Mouse (Mus musculus) urinary bladder, postnatal 36 days (tissue): ENCODE data around the gene Pcbp2.
A peak's percentile ranks its signal among the peaks of the same experiment; 100 is the strongest.

Source experiments
- DNase-seq, 2 experiments: peaks; one replicate each; pipeline ENCODE4 v3.0.0; 2022; ENCODE audit warnings: low spot score in 2 of 2, mixed read lengths in 1 of 2

Pcbp2 gene

DNA sequence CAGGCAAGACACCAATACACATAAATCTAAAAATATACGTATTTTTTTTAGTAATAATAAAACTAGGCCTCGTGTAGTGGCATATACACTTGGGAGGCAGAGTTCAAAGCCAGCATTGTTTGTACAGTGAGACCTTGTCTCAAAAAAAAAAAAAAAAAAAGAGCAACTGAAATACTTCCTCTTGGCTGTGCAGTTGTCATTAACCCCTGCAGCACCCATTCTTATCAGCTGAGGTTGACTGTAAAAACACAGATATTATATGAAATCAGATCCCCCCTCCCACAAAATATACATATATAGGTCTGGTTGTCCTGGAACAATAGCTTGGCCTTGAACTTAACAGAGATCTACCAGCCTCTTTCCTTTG lies 36.1 kb downstream of the Pcbp2 start:
- no peak for DNase-seq

DNA sequence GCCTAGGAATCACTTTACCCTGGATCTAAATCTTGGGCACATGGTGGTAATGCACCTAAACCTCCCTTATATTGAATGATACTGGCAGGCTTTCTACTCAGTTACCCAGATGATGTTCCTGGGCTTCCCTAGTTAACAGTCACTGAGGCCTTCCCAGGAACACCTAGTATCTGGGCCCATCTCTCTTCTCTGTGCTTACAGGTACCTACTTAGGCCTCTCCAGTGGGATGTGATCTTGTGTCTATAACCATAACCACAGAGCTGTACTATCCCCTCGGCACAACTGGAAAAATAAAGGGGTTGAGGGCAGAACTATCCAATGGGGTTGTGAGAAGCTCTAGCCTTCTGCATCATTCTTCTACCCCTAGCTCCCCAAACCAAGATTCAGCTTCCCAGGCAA lies 36.5 kb downstream of the Pcbp2 start:
- no peak for DNase-seq

DNA sequence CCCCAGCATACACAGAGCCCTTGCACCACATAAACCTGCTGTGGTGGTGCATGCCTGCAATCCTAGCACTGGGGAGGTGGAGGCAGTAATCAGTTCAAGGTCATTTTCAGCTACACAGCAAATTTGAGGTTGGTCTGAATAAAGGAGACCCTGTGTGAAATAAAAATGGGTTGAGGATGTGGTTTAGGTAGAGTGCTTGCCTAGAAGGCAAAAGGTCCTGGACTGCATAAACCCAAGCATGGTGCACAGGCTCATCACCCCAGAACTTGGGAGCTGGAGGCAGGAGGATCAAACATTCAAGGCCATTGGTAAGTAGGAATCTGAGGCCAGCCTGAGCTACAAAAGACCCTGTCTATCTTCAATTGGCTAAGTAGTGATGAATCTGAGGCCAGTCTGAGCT lies 37.2 kb downstream of the Pcbp2 start:
- no peak for DNase-seq

DNA sequence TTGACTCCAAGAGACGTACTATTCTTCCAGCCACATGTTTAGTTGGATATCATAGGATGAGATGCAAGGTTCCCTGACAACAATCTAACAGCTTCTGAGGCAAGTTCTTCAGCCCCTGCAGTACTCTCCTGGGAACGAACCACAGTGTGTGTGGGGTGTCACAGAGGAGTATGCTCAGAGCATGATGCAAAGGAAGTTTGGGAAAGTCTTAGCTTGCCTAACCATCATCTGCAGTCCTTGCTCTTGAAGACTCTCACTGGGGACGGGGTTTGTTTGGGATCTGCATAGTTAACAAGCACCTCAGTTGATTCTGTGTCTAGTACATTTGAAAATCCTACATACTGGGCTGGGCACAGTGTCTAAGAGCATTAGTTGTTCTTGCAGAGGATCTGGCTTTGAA lies 38.0 kb downstream of the Pcbp2 start:
- no peak for DNase-seq

DNA sequence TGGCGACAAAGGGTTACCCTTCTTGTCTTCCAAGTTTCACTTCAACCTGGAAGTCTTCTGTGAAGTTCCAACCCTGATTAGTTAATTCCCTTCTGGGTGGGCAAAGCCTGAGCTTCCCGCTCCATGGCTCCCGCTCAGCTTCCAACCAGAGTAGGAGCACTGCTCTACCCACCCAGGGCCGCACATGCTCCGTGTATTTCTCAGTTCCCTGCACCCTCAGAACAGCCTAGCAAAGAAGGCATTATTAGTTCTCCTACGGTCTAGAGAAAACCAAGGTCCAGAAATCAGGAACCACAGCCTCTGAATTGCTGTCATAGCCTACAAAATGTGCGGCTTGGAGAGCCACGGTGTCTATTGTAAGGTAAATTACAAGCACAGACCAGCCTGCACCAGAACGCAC lies 39.8 kb downstream of the Pcbp2 start:
- no peak for DNase-seq

DNA sequence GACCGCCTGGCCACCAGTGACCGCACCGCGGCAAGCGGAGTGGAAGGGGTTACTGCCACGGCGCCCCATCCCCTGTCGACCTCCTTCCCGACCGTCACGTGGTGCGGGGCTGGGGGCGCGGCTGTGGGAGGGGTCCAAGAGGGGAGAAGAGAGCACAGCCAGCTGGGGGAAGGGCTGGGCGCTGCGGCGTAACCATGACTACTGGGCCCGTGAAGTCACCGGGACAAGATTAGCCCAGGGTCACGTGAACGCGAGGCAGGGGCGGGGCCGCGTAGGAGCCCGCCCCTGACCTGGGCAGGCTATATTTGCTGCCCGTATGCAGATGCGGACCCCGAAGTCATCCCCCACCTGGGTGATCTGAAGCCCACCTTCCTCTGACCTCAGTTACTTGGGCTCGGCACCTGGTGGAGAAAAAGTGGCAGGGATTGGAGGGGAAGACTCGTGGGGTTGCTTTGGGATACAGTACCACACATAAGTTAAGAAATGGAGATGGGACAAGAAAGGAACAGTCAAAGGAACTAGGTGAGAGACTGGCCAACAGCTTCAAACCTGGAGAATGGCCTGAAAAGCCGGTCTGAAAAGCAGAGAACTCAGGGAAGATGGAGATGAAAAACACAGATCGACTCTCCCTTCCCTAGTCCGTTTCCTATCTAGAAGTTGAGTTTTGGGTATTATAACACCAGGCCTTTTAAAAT lies 40.4 kb downstream of the Pcbp2 start:
- peak; percentile 70 to 82 for DNase-seq

DNA sequence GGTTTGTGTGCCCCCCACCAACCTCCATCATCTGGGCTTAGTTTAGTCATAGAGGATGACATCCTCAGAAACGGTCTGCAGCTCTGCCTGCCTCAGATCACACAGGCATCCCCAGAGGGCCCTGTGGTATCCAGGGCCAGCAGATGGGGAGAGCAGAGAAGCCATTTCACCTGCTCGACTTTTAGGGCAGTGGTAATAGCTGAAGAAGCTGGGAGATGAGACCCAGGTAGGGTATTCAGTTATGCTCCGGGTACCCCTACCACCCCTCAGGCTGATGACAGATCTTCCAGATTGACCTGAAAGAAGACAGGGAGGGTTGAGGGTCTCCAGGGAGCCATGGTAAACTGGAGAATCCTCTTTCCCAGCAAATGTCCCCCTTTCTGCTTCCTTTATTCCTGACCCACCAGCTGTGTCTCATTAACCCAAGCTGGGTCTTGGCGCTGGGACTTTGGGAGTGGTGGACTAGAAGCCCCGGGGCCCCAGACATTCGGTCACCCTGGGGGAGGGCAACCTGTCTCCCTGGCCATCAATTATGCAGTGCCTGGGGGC lies 41.0 kb downstream of the Pcbp2 start:
- DNase-seq = no peak

DNA sequence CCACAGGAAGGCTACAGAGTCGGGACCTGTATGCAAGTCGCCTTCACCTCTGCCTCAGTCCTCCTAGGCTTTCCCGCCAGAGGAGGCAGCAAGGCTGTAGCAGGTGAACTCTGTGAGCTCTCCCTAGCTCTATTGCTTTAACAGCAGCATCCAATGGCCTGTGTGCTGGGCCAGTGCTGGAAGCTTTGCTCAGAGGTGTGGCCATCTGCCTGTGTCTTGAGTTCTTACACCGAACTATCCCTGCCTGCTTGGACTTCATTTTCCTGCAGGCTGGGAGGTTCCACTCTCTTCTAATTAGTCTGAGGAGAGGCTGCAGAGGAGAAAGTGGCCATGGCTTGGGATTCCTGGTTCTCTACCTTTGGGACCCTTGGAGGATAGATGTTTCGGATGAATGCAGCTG lies 41.7 kb downstream of the Pcbp2 start:
- no peak for DNase-seq

DNA sequence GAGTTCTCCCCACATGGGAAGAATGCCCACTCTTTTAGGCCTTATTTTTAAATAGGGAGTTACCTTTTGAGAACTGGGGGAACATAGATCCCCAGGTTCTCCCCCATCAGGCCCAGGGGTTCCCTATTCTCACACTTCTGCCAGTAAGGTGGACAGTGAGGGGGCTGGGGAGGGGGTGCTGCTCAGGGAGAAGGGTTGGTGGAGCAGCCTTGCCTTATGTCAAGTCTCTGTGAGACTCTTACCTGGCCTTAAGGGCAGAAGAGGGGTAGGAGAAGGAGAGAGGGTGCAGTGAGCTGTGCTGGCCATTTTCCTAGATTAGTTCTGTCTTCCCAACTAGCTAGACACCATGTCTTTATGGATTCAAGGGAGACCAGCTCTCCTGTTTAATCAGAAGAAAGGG lies 42.1 kb downstream of the Pcbp2 start:
- no peak for DNase-seq

DNA sequence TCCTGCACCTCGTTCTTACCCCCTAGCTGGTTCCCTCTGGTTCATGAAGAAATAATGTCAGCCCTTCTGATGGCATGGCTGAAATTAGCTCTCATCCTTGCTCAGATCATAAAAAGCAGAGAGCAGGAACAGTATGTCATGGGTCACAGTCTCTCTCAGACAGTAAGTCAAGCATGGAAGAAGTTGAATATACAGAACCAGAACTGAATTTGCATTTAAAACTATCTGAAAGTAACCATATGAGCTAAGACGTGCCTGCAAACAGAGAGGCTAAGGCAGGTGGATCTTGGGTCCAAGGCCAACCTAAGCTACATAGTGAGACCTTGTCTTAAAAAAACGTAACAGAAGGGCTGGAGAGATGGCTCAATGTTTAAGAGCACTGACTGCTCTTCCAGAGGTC lies 42.7 kb downstream of the Pcbp2 start:
- DNase-seq = no peak

DNA sequence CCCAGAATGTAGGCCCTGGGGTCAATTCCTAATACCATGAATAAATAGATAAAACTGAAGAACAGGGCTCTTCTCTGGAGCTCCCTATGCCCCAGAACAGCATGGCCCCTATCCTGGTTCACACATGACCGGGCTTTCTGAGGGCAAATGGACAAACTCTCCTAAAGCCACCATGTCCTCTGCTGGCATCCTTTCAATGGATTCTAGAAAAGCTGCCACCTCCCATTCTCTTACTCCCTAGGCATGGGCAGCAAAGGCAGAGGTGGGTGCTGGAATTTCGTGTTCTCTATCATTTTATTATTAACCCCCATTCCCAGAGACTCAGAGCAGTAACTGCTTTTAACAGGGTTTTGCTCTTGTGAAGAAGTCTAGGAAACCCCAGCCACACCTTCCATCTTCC lies 44.9 kb downstream of the Pcbp2 start:
- no peak for DNase-seq

DNA sequence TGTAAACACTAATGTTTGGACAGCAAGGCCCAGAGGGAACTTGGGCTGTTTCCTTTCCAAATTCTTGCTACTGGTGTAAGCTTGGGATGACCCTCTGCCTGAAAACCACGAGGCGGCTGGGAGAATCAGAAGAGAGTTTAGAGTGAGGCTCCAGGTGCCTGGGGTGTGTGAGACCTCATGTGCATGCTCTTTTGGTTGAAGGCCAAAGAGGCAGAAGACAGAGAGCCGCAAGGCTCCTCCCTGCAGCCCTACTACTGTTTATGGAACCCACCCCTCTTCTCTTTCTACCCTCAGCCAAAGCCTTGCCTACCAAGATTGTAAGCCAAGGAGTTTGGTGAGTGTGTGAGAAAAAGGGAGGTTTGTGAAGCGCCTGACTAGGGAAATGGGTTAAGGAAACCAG lies 45.5 kb downstream of the Pcbp2 start:
- DNase-seq = no peak

DNA sequence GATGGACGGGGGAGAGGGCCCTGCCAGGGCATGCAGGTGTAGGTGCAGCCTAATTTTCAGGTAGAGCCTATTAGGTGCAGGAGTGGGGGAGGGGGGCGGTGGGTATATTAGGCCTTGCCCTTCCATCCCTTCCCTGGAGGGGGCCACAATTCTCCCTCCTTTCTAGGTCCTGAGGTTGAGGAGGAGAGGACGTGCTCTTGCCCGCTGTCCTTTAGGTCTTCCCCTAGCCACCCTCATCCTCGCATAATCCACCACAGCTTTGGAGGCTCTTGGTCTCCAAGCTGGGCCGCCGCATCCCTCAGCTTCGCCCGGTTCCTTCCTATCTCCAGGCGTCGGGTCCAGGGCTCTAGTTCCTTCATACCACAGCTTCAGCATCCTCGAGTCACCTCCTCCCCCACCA lies 46.0 kb downstream of the Pcbp2 start:
- DNase-seq = no peak

DNA sequence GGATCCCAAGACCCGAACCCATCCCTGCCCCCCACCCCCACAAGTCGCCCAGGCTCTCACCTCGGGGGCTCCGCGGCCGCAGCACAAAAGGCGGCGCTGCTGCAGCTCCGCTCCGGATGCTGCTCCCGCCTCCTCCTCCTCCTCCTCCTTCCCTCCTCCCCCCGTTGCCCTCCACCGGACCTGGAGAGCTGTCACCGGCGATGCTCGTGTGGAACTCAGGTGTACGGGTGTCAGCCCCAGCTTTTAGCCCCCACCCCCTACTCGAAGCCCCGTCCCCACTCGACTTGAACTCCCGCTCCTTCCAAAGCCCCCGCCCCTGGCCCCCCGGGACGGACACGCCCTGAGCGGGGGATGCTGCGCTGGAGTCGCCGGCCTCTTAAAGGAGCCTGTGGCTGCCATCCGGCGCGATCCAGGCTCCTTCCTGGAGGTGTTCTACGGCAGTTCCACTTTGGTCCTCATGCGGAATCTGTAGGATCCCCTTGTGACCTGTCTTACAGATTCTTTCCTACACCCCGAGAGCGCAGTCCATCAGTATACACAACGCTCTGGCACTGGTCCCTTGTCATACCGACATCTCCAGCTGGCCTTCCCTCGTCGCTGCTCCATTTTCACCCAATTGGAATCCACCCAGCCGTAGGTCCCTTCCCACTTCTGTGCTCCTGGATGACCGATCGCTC lies 46.5 kb downstream of the Pcbp2 start, which contains the start of gene Map3k12:
TSS of gene Map3k12 (minus strand) at position 337 of the 677 bp plus-strand sequence.
- DNase-seq = peak; percentile 66 to 67

DNA sequence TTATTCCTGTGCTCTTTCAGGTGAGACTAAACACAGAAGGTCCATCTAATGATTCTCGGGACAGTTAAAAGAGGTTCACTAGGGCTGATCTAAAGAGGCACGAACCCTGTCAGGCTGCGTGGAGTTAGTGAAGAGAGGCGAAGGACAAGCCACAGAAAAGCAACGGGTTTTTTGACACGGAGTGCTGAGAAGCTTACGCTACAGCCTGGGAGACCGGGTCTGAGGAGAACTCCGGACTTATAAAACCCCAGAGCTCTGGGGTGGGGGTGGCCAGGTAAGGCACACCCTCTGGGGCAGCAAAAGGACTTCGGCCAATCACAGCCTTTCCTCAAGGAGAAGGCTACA lies 47.3 kb downstream of the Pcbp2 start:
- DNase-seq = no peak

DNA sequence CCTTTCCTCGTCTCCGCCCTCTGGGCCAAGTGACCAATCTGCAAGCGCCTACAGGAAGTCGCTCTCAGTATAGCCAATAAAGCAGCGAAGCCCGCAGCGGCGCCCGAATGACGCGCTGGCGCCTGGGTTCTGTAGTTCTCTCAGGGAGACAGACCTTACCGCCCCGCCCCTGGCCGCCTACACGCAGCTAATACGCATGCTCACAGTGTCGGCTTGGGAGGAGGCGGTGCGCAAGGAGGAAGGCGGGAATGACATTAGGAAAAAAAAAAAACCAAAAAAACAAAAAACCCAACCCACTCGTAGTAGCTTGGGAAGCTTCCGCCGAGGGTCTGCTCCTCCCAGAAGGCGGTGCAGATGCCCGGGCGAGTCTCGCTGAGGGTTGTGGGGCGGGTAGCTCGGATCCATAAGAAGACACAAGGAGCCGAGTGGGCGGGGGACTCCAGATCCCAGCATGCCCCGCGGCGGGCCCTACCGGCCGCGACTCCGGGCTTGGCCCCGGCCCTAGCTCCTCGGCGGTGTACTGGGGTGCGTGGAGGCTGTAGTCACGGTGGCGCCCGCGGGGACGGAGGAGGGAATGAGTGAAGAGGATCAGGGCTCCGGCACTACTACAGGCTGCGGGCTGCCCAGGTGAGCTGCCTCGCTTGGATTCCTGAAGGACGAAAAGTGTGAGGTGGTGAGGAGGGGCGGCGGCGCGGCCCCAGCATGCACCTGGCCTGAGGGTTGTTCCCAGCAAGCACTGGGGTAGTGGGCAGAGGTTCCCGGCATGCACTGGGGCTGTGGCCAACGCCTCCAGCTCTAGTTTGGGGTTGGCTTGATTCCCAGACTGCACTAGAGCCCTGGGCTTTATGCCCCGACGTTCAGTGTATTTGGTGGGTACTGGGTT lies 47.9 kb downstream of the Pcbp2 start, which contains the start of gene Tarbp2:
TSS of gene Tarbp2 (plus strand) at position 217 of the 883 bp plus-strand sequence.
- peak; percentile 98 to 100 for DNase-seq

DNA sequence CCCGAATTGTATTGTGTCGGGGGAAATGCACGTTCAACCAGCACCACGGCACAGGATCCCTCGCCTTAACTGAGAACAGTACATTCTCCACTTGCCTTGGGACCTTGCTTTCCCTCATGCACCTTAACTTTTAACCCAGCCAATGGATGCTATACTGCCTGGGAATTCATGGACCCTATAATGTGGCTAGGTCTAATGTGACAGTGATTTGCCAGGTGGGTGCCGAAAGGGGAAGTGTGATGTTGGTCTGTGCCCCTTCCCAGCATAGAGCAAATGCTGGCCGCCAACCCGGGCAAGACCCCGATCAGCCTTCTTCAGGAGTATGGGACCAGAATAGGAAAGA lies 48.5 kb downstream of the Pcbp2 start:
- DNase-seq = no peak

DNA sequence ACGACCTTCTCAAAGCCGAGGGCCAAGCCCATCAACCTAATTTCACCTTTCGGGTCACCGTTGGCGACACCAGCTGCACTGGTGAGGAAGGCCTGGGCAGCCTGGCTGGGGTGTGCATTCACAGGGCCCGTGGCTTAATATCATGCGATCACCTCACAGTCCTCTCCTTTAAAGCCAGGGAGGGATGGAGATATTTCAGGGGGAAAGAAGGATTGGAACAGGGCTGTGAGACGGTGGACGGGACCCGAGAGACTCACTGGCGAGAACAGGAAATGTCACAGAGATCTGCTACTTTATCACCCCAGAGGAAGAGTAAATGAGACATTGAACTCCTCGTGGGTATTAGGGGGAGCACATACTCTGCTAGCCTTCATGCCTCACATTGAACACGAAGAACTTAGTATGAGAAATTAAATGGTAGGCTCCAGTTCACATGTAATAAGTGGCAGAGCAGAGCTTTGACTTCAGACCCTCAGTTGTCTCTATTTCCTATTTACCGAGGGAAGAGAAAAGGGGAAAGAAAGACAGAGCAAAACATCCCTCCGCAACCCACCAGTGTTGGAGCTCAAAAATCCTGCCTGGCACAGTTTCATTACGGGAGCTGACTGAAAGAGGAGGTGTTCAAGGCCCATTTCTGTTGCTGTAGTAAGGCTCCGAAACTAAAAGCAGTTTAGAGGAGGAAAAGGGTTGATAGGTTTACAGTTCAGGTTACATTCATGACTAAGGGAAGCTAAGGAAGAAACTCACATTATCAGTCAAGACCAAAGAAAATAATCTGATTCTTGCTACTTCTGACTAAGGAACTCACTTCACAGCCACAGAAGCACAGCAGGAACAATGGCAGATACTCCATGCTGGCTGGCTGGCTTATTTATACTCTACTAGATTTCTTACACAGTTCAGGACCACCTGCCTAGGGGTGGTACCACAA lies 49.1 kb downstream of the Pcbp2 start:
- no peak for DNase-seq

DNA sequence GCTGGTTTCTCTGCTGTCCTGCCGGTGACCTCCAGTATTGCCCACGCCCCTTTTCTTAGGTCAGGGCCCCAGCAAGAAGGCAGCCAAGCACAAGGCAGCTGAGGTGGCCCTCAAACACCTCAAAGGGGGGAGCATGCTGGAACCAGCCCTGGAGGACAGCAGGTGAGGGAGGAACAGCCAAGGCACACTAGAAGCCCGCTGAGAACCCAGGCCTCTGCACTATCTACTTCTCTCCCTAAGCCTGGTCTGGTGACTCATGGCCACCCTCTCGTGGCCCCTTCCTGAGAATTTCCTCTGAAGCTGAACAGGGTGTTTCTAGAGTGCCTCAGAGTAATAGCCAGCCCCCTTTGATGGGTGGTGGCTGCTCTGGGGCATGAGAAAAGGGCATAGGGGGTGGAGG lies 50.1 kb downstream of the Pcbp2 start:
- DNase-seq = no peak

DNA sequence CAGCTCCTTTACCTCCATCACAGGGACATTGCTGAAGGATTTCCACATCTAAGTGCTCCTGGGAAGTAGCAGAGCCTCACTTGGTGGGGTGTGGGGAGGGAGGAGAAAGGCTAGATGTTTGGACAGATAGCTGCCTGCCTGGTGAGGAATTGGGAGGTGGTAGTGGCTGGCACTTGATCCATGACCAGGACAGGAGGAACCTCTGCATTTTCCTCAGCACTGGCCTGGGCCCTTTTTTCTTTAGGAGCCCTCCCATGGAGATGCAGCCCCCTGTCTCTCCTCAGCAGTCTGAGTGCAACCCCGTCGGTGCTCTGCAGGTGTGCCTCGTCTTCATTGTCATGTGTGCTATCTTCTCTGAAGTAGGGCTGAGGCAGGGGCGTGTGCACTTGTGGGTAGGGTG lies 51.1 kb downstream of the Pcbp2 start:
- DNase-seq = no peak

DNA sequence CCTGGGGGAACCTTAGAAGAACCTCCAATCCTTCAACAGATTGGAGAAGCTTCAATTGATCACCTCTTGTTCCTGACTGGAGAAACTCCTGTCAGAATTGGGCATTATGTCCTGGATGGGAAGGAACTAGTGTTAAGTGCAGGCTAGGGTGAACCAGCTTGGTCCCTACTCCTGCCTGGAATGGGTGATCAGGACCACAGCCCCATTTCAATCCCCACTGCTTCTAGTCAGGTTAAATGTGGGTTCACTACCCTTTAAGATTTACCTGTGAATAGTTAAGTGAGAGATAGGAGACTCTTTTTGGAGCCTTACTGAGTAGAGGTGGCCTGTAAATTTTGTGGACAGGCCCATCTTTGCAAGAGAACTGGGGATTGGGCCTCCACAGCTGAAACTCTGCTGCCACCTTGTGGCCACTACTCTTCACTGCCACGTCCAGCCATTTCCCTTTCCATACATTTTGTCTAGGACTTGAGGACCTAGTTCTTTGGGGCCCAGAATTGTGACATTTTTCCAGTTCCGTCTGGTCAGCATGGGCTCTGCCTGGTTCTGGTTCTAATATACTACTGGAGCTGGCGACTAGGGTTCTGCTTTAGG lies 54.6 kb downstream of the Pcbp2 start, which contains the start of gene Npff:
TSS of gene Npff (minus strand) at position 51 of the 594 bp plus-strand sequence.
- DNase-seq = peak; percentile 56 to 68
